Mouse (Mus musculus): ENCODE measurements around the gene Ttc33. TPM values are rescaled to one million over a fixed set of nuclear protein-coding genes. Genes with fewer than 3 reads are reported as not detected.
"Not testable (repeated sequence)": the region's sequence is repeated elsewhere in the genome, so short reads cannot be mapped to it uniquely, and the experiment has no call there.

Ttc33 gene
- polyA plus RNA-seq, 1 experiment from 2014 or later, result 45.8 TPM

- Histone ChIP-seq H3K4me1 (peaks cover 15% of the 10 kb centered on the region), H3K27me3 (no peaks in the 10 kb centered on the region), H3K36me3 (peaks cover 15% of the 10 kb centered on the region; the same call in 1 of the 2 replicates), H3K9ac (no peak overlapping the region), H3K4me2 (replicated peaks) (no peak overlapping the region), H3K9me3 (replicated peaks) (no peaks in the 10 kb centered on the region), H3K4me3 (no peak overlapping the region), H3K27ac (no peak overlapping the region)
- no peak for ATAC-seq (ENCODE audit: low FRiP score)
- 74% methylated on average over 10 of the region's 10 CpGs for WGBS
Observed at GRCm38 (mm10) chr15:5189504-5190093, 4.3 kb downstream of the Ttc33 start.

GRCm38 (mm10) chr15:5193833-5194232 lies 8.5 kb downstream of the Ttc33 start:
- whole genome bisulfite sequencing, result 83% methylated on average over 3 of the region's 3 CpGs
- no peak overlapping the region for H3K4me3 ChIP-seq
- no peak for ATAC-seq (ENCODE audit: low FRiP score)
- peaks cover 17% of the 10 kb centered on the region; the same call in 1 of the 2 replicates for H3K36me3 ChIP-seq
- no peak overlapping the region for H3K27ac ChIP-seq
- no peak overlapping the region for H3K9ac ChIP-seq
- no peaks in the 10 kb centered on the region for H3K4me1 ChIP-seq
- no peaks in the 10 kb centered on the region for H3K27me3 ChIP-seq
- no peaks in the 10 kb centered on the region for H3K9me3 ChIP-seq (replicated peaks)
- H3K4me2 ChIP-seq (replicated peaks), result no peak overlapping the region

- H3K9me3 ChIP-seq (replicated peaks), result no peaks in the 10 kb centered on the region
- no peak for ATAC-seq (ENCODE audit: low FRiP score)
- 92% methylated on average over 6 of the region's 6 CpGs for WGBS
Observed at GRCm38 (mm10) chr15:5194446-5194845, 9.1 kb downstream of the Ttc33 start.

GRCm38 (mm10) chr15:5194931-5195330 lies 9.6 kb downstream of the Ttc33 start:
- H3K4me2 ChIP-seq (replicated peaks), result no peak overlapping the region

More at GRCm38 (mm10) chr15:5194446-5194845, 9.1 kb downstream of the Ttc33 start:
- Histone ChIP-seq H3K4me2 (replicated peaks) (no peak overlapping the region), H3K4me3 (no peak overlapping the region), H3K36me3 (peaks cover 17% of the 10 kb centered on the region; the same call in 1 of the 2 replicates), H3K4me1 (no peaks in the 10 kb centered on the region), H3K9ac (no peak overlapping the region), H3K27me3 (no peaks in the 10 kb centered on the region), H3K27ac (no peak overlapping the region)

GRCm38 (mm10) chr15:5195987-5196514 lies 10.7 kb downstream of the Ttc33 start:
- no peak overlapping the region for H3K4me3 ChIP-seq
- H3K27ac ChIP-seq, result no peak overlapping the region
- H3K4me1 ChIP-seq, result no peaks in the 10 kb centered on the region
- no peak overlapping the region for H3K4me2 ChIP-seq (replicated peaks)
- no peaks in the 10 kb centered on the region for H3K27me3 ChIP-seq
- no peak for ATAC-seq (ENCODE audit: low FRiP score)
- 0 out of 2 replicates have a peak, but pooled peaks cover 5% of the 10 kb centered on the region for H3K36me3 ChIP-seq
- no peak overlapping the region for H3K9ac ChIP-seq
- H3K9me3 ChIP-seq (replicated peaks), result no peaks in the 10 kb centered on the region
- 63% methylated on average over 4 of the region's 4 CpGs for WGBS

More at GRCm38 (mm10) chr15:5194931-5195330, 9.6 kb downstream of the Ttc33 start:
- H3K27me3 ChIP-seq, result no peaks in the 10 kb centered on the region
- H3K9ac ChIP-seq, result no peak overlapping the region
- ATAC-seq (ENCODE audit: low FRiP score), result no peak
- peaks cover 12% of the 10 kb centered on the region; the same call in 1 of the 2 replicates for H3K36me3 ChIP-seq
- no peaks in the 10 kb centered on the region for H3K4me1 ChIP-seq
- 85% methylated on average over 9 of the region's 9 CpGs for WGBS
- no peaks in the 10 kb centered on the region for H3K9me3 ChIP-seq (replicated peaks)
- H3K27ac ChIP-seq, result no peak overlapping the region
- H3K4me3 ChIP-seq, result no peak overlapping the region

GRCm38 (mm10) chr15:5196691-5197090 lies 11.4 kb downstream of the Ttc33 start:
- Histone ChIP-seq H3K27me3 (no peaks in the 10 kb centered on the region), H3K9me3 (replicated peaks) (no peaks in the 10 kb centered on the region), H3K4me3 (no peak overlapping the region), H3K4me1 (no peaks in the 10 kb centered on the region), H3K9ac (no peak overlapping the region), H3K36me3 (0 out of 2 replicates have a peak, but pooled peaks cover 3% of the 10 kb centered on the region), H3K4me2 (replicated peaks) (no peak overlapping the region), H3K27ac (no peak overlapping the region)
- ATAC-seq (ENCODE audit: low FRiP score), result no peak
- 63% methylated on average over 4 of the region's 4 CpGs for WGBS

- Histone ChIP-seq H3K9me3 (replicated peaks) (no peaks in the 10 kb centered on the region), H3K4me2 (replicated peaks) (no peak overlapping the region), H3K4me3 (no peak overlapping the region), H3K4me1 (no peaks in the 10 kb centered on the region), H3K36me3 (no peaks in the 10 kb centered on the region), H3K9ac (no peak overlapping the region), H3K27ac (no peak overlapping the region), H3K27me3 (no peaks in the 10 kb centered on the region)
- no peak for ATAC-seq (ENCODE audit: low FRiP score)
- whole genome bisulfite sequencing, result 88% methylated on average over 9 of the region's 9 CpGs
Observed at GRCm38 (mm10) chr15:5205222-5205621, 19.9 kb downstream of the Ttc33 start.

- H3K4me2 ChIP-seq (replicated peaks), result no peak overlapping the region
- no peaks in the 10 kb centered on the region for H3K4me1 ChIP-seq
- no peaks in the 10 kb centered on the region for H3K9me3 ChIP-seq (replicated peaks)
- no peak overlapping the region for H3K9ac ChIP-seq
- WGBS, result 98% methylated on average over 3 of the region's 3 CpGs
- H3K36me3 ChIP-seq, result 0 out of 2 replicates have a peak, but pooled peaks cover 5% of the 10 kb centered on the region
- ATAC-seq (ENCODE audit: low FRiP score), result no peak
- no peaks in the 10 kb centered on the region for H3K27me3 ChIP-seq
- no peak overlapping the region for H3K4me3 ChIP-seq
- H3K27ac ChIP-seq, result no peak overlapping the region
Observed at GRCm38 (mm10) chr15:5209116-5209515, 23.8 kb downstream of the Ttc33 start.

- no peaks in the 10 kb centered on the region for H3K27me3 ChIP-seq
- no peak overlapping the region for H3K4me2 ChIP-seq (replicated peaks)
- WGBS, result 92% methylated on average over 6 of the region's 6 CpGs
- H3K4me1 ChIP-seq, result no peaks in the 10 kb centered on the region
- no peak overlapping the region for H3K27ac ChIP-seq
- peaks cover 4% of the 10 kb centered on the region; the same call in 1 of the 2 replicates for H3K36me3 ChIP-seq
- no peak for ATAC-seq (ENCODE audit: low FRiP score)
- H3K9ac ChIP-seq, result no peak overlapping the region
- H3K9me3 ChIP-seq (replicated peaks), result no peaks in the 10 kb centered on the region
- H3K4me3 ChIP-seq, result no peak overlapping the region
Observed at GRCm38 (mm10) chr15:5220491-5220890, 35.2 kb downstream of the Ttc33 start.

GRCm38 (mm10) chr15:5230746-5231145 lies 45.4 kb downstream of the Ttc33 start:
- not testable (repeated sequence) for H3K9me3 ChIP-seq (replicated peaks); H3K36me3 ChIP-seq; H3K4me2 ChIP-seq (replicated peaks); H3K4me3 ChIP-seq; H3K27me3 ChIP-seq; ATAC-seq (ENCODE audit: low FRiP score); H3K9ac ChIP-seq; H3K4me1 ChIP-seq; H3K27ac ChIP-seq
- 87% methylated on average over 10 of the region's 10 CpGs for WGBS

- Histone ChIP-seq H3K27me3 (no peaks in the 10 kb centered on the region), H3K9ac (no peak overlapping the region), H3K36me3 (no peaks in the 10 kb centered on the region), H3K27ac (no peak overlapping the region), H3K4me3 (no peak overlapping the region), H3K4me1 (no peaks in the 10 kb centered on the region), H3K9me3 (replicated peaks) (no peaks in the 10 kb centered on the region), H3K4me2 (replicated peaks) (no peak overlapping the region)
- WGBS, result 86% methylated on average over 16 of the region's 16 CpGs
- no peak for ATAC-seq (ENCODE audit: low FRiP score)
Observed at GRCm38 (mm10) chr15:5234659-5235058, 49.3 kb downstream of the Ttc33 start.

- Histone ChIP-seq H3K4me1 (no peaks in the 10 kb centered on the region), H3K27me3 (peaks cover 8% of the 10 kb centered on the region; the same call in 1 of the 2 replicates), H3K4me3 (no peak overlapping the region), H3K9ac (no peak overlapping the region), H3K9me3 (replicated peaks) (no peaks in the 10 kb centered on the region), H3K4me2 (replicated peaks) (no peak overlapping the region), H3K27ac (no peak overlapping the region), H3K36me3 (no peaks in the 10 kb centered on the region)
- ATAC-seq (ENCODE audit: low FRiP score), result no peak
- 49% methylated on average over 8 of the region's 8 CpGs for WGBS
Observed at GRCm38 (mm10) chr15:5235527-5235926, 50.2 kb downstream of the Ttc33 start.

GRCm38 (mm10) chr15:5236538-5236937 lies 51.2 kb downstream of the Ttc33 start:
- peak; percentile 81; the same call in 1 of the 2 replicates for ATAC-seq (ENCODE audit: low FRiP score)
- Histone ChIP-seq H3K36me3 (no peaks in the 10 kb centered on the region), H3K27ac (no peak overlapping the region), H3K9me3 (replicated peaks) (no peaks in the 10 kb centered on the region), H3K9ac (no peak overlapping the region), H3K4me1 (no peaks in the 10 kb centered on the region), H3K4me2 (replicated peaks) (no peak overlapping the region), H3K4me3 (no peak overlapping the region), H3K27me3 (peaks cover 17% of the 10 kb centered on the region)
- 16% methylated on average over 6 of the region's 6 CpGs for WGBS
